ENCODE assay signal across 1 mouse cellular context in the genomic region with DNA sequence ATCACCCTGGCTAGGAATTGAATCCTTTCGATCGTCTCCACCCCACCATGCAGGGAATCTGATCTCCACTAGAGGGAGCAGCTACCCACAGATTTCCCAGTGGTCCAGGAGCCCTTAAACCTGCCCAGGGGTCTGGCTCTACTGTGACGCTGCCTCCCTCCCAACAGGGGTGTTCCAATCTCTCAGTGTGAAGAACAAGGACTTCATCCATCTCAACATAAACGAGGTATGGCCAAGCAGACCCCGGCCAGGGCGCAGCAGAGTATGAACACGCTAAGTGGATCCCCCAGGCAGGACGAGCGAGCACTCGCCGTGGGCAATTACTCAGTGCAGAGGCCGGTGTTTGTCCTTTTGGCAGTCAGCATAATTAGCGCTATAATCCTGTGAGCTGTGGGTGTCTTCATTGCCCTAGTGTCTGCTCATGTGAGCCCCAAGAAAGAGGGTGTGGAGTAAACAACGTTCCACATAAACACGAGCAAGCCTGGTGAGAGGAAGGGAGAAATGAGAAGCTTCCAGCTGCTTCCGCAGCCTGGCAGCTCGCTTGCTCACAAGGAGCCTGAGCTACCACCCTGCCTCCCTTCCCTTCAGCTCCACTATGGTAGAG.
A peak's percentile ranks its signal among the peaks of the same experiment; 100 is the strongest.
TF ChIP-seq lines count a peak whose summit lies in the region.

No protein-coding gene starts in this region.

TF ChIP-seq in CH12.LX, 34 proteins besides CTCF, POLR2A, EP300 and RAD21:
- TF ChIP-seq MAX (IDR thresholded peaks at IDR 0.05; ENCODE audit: low read length) (0 out of 2 replicates have a peak, but pooled peaks have one; percentile 4), BHLHE40 (IDR thresholded peaks at IDR 0.05; ENCODE audit: low read depth, low read length) (0 out of 2 replicates have a peak, but pooled peaks have one; percentile 9), MXI1 (IDR thresholded peaks at IDR 0.05; ENCODE audit: low read depth, low read length) (no peak), SIN3A (IDR thresholded peaks at IDR 0.05; ENCODE audit: low read length) (peak; percentile 65), SMC3 (IDR thresholded peaks at IDR 0.05; ENCODE audit: low read depth, low read length) (peak; percentile 82), HCFC1 (IDR thresholded peaks at IDR 0.05; ENCODE audit: low read depth, low read length) (no peak), ZMIZ1 (IDR thresholded peaks at IDR 0.05; ENCODE audit: low read depth, low read length) (no peak), MYC (IDR thresholded peaks at IDR 0.05; ENCODE audit: low read depth, low read length) (peak; percentile 41; the same call in 1 of the 2 replicates)
